ENCODE assay signal across 8 mouse cellular contexts in genomic region chr13:18057231-18057912, GRCm38 (mm10).
DNase-seq lines count a peak whose midpoint lies in the region; TF ChIP-seq lines count a peak whose summit lies in the region.
"Had no signal": no experiment of that assay in that cellular context is flagged by ENCODE, and none has a peak within 500 bp of the region (broad histone marks: within the 10 kb centered on the region; RNA-seq: fewer than 3 reads in every experiment).

No protein-coding gene starts in this region.

- H3K27ac ChIP-seq in MEL (ENCODE audit: control insufficient read depth, low read depth, low read length), result no peak overlapping the region
- H3K27ac ChIP-seq: limb, embryonic 12.5 days had no signal

- no peaks in the 10 kb centered on the region for H3K79me2 ChIP-seq in MEL (ENCODE audit: control insufficient read depth, insufficient read depth, low read length, poor library complexity)

- no peaks in the 10 kb centered on the region for H3K36me3 ChIP-seq in MEL (ENCODE audit: control insufficient read depth in 1 of 2, insufficient read depth in 2 of 2, low read length in 2 of 2)
- H3K36me3 ChIP-seq: limb, embryonic 12.5 days had no signal

- intact Hi-C loops in heart, postnatal 14 days (cut with DNase I), result loop anchor here (1.0 to 2.0 kb wide), 3 partner anchors 119 to 753 kb away; no protein-coding TSS in a partner anchor

- H3K4me3 ChIP-seq in MEL (ENCODE audit: control insufficient read depth in 1 of 2, insufficient read depth in 1 of 2, low read depth in 2 of 2, low read length in 2 of 2), result no peak overlapping the region
- H3K4me3 ChIP-seq: limb, embryonic 12.5 days had no signal

- no peaks in the 10 kb centered on the region; a peak in 1 of 4 replicates for H3K4me1 ChIP-seq in MEL (ENCODE audit: control insufficient read depth in 1 of 2, insufficient read depth in 2 of 2, low read length in 2 of 2)
- H3K4me1 ChIP-seq: limb, embryonic 12.5 days had no signal

- H3K27me3 ChIP-seq in MEL (ENCODE audit: control insufficient read depth in 1 of 2, insufficient read depth in 2 of 2, low read length in 2 of 2), result no peaks in the 10 kb centered on the region
- H3K27me3 ChIP-seq: limb, embryonic 12.5 days had no signal

- no peaks in the 10 kb centered on the region for H3K9me3 ChIP-seq in MEL (replicated peaks; ENCODE audit: insufficient read depth, low read length)

- DNase-seq in MEL (ENCODE audit: low read depth, low spot score), result peak; percentile 71
- DNase-seq in adrenal gland, adult 8-10 months, result peak; percentile 15
- peak; percentile 65 for DNase-seq in embryo, embryonic 9.5 days (ENCODE audit: extremely low spot score)
- DNase-seq in heart, postnatal 14 days, result peak; percentile 38 to 71
- DNase-seq in kidney, postnatal 36 days, result peak; percentile 51 to 62
- DNase-seq in lung, adult 18-20 months, result peak; percentile 17 to 61
- peak; percentile 61 for DNase-seq in retina, postnatal 7 days (ENCODE audit: low read depth, low spot score)

- TF ChIP-seq RAD21 in MEL (IDR thresholded peaks at IDR 0.05; ENCODE audit: low read depth, low read length), result peak; percentile 90

- no peak for TF ChIP-seq EP300 in MEL (IDR thresholded peaks at IDR 0.05; ENCODE audit: low read depth in 1 of 2, low read length in 2 of 2)

- peak; percentile 56 to 88 (median 61) for TF ChIP-seq CTCF in MEL (IDR thresholded peaks at IDR 0.05 in 2 of 3, conservative IDR thresholded peaks at IDR 0.05 in 1 of 3; ENCODE audit: control insufficient read depth in 1 of 3, insufficient read depth in 1 of 3, low read depth in 2 of 3, low read length in 3 of 3, poor library complexity in 1 of 3, severe bottlenecking in 1 of 3)

- H3K9ac ChIP-seq in MEL (ENCODE audit: control insufficient read depth, low read depth, low read length, poor library complexity, severe bottlenecking), result no peak overlapping the region
- H3K9ac ChIP-seq: limb, embryonic 12.5 days had no signal

- TF ChIP-seq POLR2A in MEL (IDR thresholded peaks at IDR 0.05; ENCODE audit: control insufficient read depth in 1 of 2, insufficient read depth in 1 of 2, low read depth in 1 of 2, low read length in 2 of 2, poor library complexity in 1 of 2), result no peak

TF ChIP-seq in MEL, 35 proteins besides CTCF, POLR2A, EP300 and RAD21:
- TF ChIP-seq ETS1 (IDR thresholded peaks at IDR 0.05; ENCODE audit: low read depth, low read length), result no peak
- TF ChIP-seq ZC3H11A (IDR thresholded peaks at IDR 0.05; ENCODE audit: low read depth, low read length), result peak; percentile 79
- TF ChIP-seq ZKSCAN1 (IDR thresholded peaks at IDR 0.05; ENCODE audit: low read depth, low read length), result no peak
- no peak for TF ChIP-seq POLR2AphosphoS5 (IDR thresholded peaks at IDR 0.05; ENCODE audit: borderline replicate concordance, low read depth, low read length)
- no peak for TF ChIP-seq MXI1 (IDR thresholded peaks at IDR 0.05; ENCODE audit: low read depth, low read length)
- no peak for TF ChIP-seq TCF12 (IDR thresholded peaks at IDR 0.05; ENCODE audit: low read depth, low read length)
- TF ChIP-seq CHD2 (IDR thresholded peaks at IDR 0.05; ENCODE audit: low read length), result no peak
- no peak for TF ChIP-seq HCFC1 (IDR thresholded peaks at IDR 0.05; ENCODE audit: low read depth, low read length)
- no peak for TF ChIP-seq MYB (IDR thresholded peaks at IDR 0.05; ENCODE audit: low read depth, low read length)
- no peak for TF ChIP-seq TBP (IDR thresholded peaks at IDR 0.05; ENCODE audit: low read depth, low read length)
- TF ChIP-seq BHLHE40 (IDR thresholded peaks at IDR 0.05; ENCODE audit: borderline replicate concordance, low read depth, low read length), result no peak
- TF ChIP-seq POLR2AphosphoS2 (IDR thresholded peaks at IDR 0.05; ENCODE audit: low read length), result no peak
- no peak for TF ChIP-seq NRF1 (IDR thresholded peaks at IDR 0.05; ENCODE audit: insufficient read depth, low read depth, low read length, poor library complexity, severe bottlenecking)
- no peak for TF ChIP-seq JUND (IDR thresholded peaks at IDR 0.05; ENCODE audit: low read depth, low read length)
- peak; percentile 89 for TF ChIP-seq SMC3 (IDR thresholded peaks at IDR 0.05; ENCODE audit: low read depth, low read length)
- TF ChIP-seq MEF2A (IDR thresholded peaks at IDR 0.05; ENCODE audit: extremely low read depth, insufficient replicate concordance, low read depth, low read length, poor library complexity, severe bottlenecking), result no peak

Comparison
In these comparisons a context has a peak if more than half of its experiments do, and no peak if none do; other contexts are left out.
1. DNase-seq: peak in every context shown above with its lines; median percentile 71 in MEL; 65 in embryo, embryonic 9.5 days; 61 in retina, postnatal 7 days; 56 in kidney, postnatal 36 days; 54 in heart, postnatal 14 days; 39 in lung, adult 18-20 months; 15 in adrenal gland, adult 8-10 months.